Mouse (Mus musculus) liver, embryonic 16.5 days (tissue): ENCODE measurements around the gene Ryr2. TPM values are rescaled to one million over a fixed set of nuclear protein-coding genes. Genes with fewer than 3 reads are reported as not detected.

ENCODE experiments used
- ATAC-seq: fragments of 200-750 bp; cut with Nextera tagmentation; 2 replicates; pipeline ENCODE4 v1.8.0; 2017; ENCODE audit warnings: low read depth, mild to moderate bottlenecking, moderate number of reproducible peaks, moderate library complexity
- H3K27ac ChIP-seq: fragments of 300-500 bp; sonication (generic); 2 replicates; pipeline ENCODE4 v1.5.1; 2014; ENCODE audit warnings: mild to moderate bottlenecking, low read length
- H3K27me3 ChIP-seq: fragments of 300-500 bp; sonication (generic); 2 replicates; pipeline ENCODE4 v1.6.1; 2014; ENCODE audit warnings: low read depth, low read length, mixed read lengths; ENCODE audit not compliant: control insufficient read depth, insufficient read depth
- H3K36me3 ChIP-seq: fragments of 300-500 bp; sonication (generic); 2 replicates; pipeline ENCODE4 v1.6.1; 2014; ENCODE audit warnings: mild to moderate bottlenecking; ENCODE audit not compliant: control insufficient read depth, insufficient read depth
- H3K4me1 ChIP-seq: fragments of 300-500 bp; sonication (generic); 2 replicates; pipeline ENCODE4 v1.6.1; 2014; ENCODE audit warnings: low read depth, low read length, mixed read lengths; ENCODE audit not compliant: control insufficient read depth
- H3K4me2 ChIP-seq: fragments of 300-500 bp; sonication (generic); 2 replicates; pipeline ENCODE4 v1.6.1; 2014; ENCODE audit warnings: low read depth, low read length, mixed read lengths
- H3K4me3 ChIP-seq: fragments of 300-500 bp; sonication (generic); 2 replicates; pipeline ENCODE4 v1.5.1; 2014; ENCODE audit warnings: low read depth, mild to moderate bottlenecking, low read length
- H3K9ac ChIP-seq: fragments of 300-500 bp; sonication (generic); 2 replicates; pipeline ENCODE4 v1.6.1; 2014; ENCODE audit warnings: low read depth, low read length
- H3K9me3 ChIP-seq: fragments of 300-500 bp; sonication (generic); replicated peaks from 2 replicates; pipeline ENCODE4 v1.6.1; 2016; ENCODE audit warnings: low read length; ENCODE audit not compliant: control insufficient read depth
- WGBS: fragments of 180-500 bp; shearing (Covaris S2); extraction: QIAGEN DNeasy Blood & Tissue Kit; methylation state at CpG from one replicate; pipeline ENCODE4 v1.1.7; 2014; ENCODE audit not compliant: insufficient replicate concordance; 5-methylcytosine and 5-hydroxymethylcytosine counted together
- polyA plus RNA-seq: library from polyadenylated mRNA; unstranded; fragments of >200 nt; fragmentation: Nextera tagmentation; extraction: Ambion mirVana; gene quantifications from 2 replicates; pipeline ENCODE4 v1.2.1, GENCODE M21; 2015

The Ryr2 gene
- polyA plus RNA-seq, 1 experiment from 2014 or later, result 0.24 TPM

GRCm38 (mm10) chr13:11926720-11927500 lies 179.8 kb downstream of the Ryr2 start:
- no peaks in the 10 kb centered on the region for H3K36me3 ChIP-seq
- no peak overlapping the region for H3K9ac ChIP-seq
- H3K4me3 ChIP-seq, result no peak overlapping the region
- ATAC-seq, result no peak
- no peak overlapping the region for H3K27ac ChIP-seq
- no peaks in the 10 kb centered on the region; the same call in 1 of the 2 replicates for H3K4me1 ChIP-seq
- 72% methylated on average over 11 of the region's 11 CpGs for WGBS
- no peaks in the 10 kb centered on the region for H3K27me3 ChIP-seq
- no peaks in the 10 kb centered on the region for H3K9me3 ChIP-seq
- H3K4me2 ChIP-seq, result no peak overlapping the region

- Histone ChIP-seq H3K36me3 (no peaks in the 10 kb centered on the region), H3K27ac (no peak overlapping the region), H3K4me3 (no peak overlapping the region), H3K9me3 (no peaks in the 10 kb centered on the region), H3K27me3 (no peaks in the 10 kb centered on the region), H3K4me1 (no peaks in the 10 kb centered on the region; the same call in 1 of the 2 replicates), H3K9ac (no peak overlapping the region), H3K4me2 (no peak overlapping the region)
- 74% methylated on average over 2 of the region's 2 CpGs for WGBS
- no peak for ATAC-seq
Measured at GRCm38 (mm10) chr13:11926215-11926614, 180.5 kb downstream of the Ryr2 start.

GRCm38 (mm10) chr13:11924732-11925131 lies 182.0 kb downstream of the Ryr2 start:
- peak overlapping the region; percentile 84 for H3K27ac ChIP-seq

GRCm38 (mm10) chr13:11920495-11920894 lies 186.2 kb downstream of the Ryr2 start:
- no peak overlapping the region for H3K4me3 ChIP-seq
- no peak for ATAC-seq
- no peak overlapping the region for H3K4me2 ChIP-seq
- H3K36me3 ChIP-seq, result no peaks in the 10 kb centered on the region
- 62% methylated on average over 1 of the region's 1 CpGs for whole genome bisulfite sequencing
- no peak overlapping the region for H3K9ac ChIP-seq
- no peak overlapping the region for H3K27ac ChIP-seq
- H3K9me3 ChIP-seq, result no peaks in the 10 kb centered on the region
- no peaks in the 10 kb centered on the region; the same call in 1 of the 2 replicates for H3K4me1 ChIP-seq
- no peaks in the 10 kb centered on the region for H3K27me3 ChIP-seq

More at GRCm38 (mm10) chr13:11924732-11925131, 182.0 kb downstream of the Ryr2 start:
- 32% methylated on average over 3 of the region's 3 CpGs for WGBS
- Histone ChIP-seq H3K9me3 (no peaks in the 10 kb centered on the region), H3K9ac (peak overlapping the region; percentile 47; the same call in 1 of the 2 replicates), H3K4me2 (no peak overlapping the region), H3K27me3 (no peaks in the 10 kb centered on the region), H3K4me1 (no peaks in the 10 kb centered on the region; the same call in 1 of the 2 replicates), H3K36me3 (no peaks in the 10 kb centered on the region), H3K4me3 (peak overlapping the region; percentile 42)
- ATAC-seq, result peak; percentile 100

- Histone ChIP-seq H3K36me3 (no peaks in the 10 kb centered on the region), H3K4me3 (no peak overlapping the region), H3K27me3 (no peaks in the 10 kb centered on the region), H3K27ac (no peak overlapping the region), H3K9ac (no peak overlapping the region), H3K4me1 (no peaks in the 10 kb centered on the region), H3K9me3 (no peaks in the 10 kb centered on the region), H3K4me2 (no peak overlapping the region)
- no peak for ATAC-seq
- 70% methylated on average over 6 of the region's 6 CpGs for WGBS
Measured at GRCm38 (mm10) chr13:11919448-11919847, 187.3 kb downstream of the Ryr2 start.

GRCm38 (mm10) chr13:11915619-11916018 lies 191.1 kb downstream of the Ryr2 start:
- Histone ChIP-seq H3K9ac (no peak overlapping the region), H3K27me3 (no peaks in the 10 kb centered on the region), H3K4me3 (no peak overlapping the region), H3K27ac (no peak overlapping the region), H3K9me3 (no peaks in the 10 kb centered on the region), H3K4me2 (no peak overlapping the region), H3K36me3 (no peaks in the 10 kb centered on the region), H3K4me1 (no peaks in the 10 kb centered on the region)
- no peak for ATAC-seq
- 36% methylated on average over 2 of the region's 2 CpGs for WGBS

GRCm38 (mm10) chr13:11914682-11915081 lies 192.1 kb downstream of the Ryr2 start:
- Histone ChIP-seq H3K9me3 (no peaks in the 10 kb centered on the region), H3K9ac (no peak overlapping the region), H3K4me3 (no peak overlapping the region), H3K4me1 (no peaks in the 10 kb centered on the region), H3K36me3 (no peaks in the 10 kb centered on the region), H3K4me2 (no peak overlapping the region), H3K27me3 (no peaks in the 10 kb centered on the region), H3K27ac (no peak overlapping the region)
- 48% methylated on average over 3 of the region's 3 CpGs for whole genome bisulfite sequencing
- no peak for ATAC-seq

- H3K27ac ChIP-seq, result no peak overlapping the region
- no peak overlapping the region for H3K4me2 ChIP-seq
- ATAC-seq, result no peak
- H3K9ac ChIP-seq, result no peak overlapping the region
- H3K4me1 ChIP-seq, result no peaks in the 10 kb centered on the region
- WGBS, result 54% methylated on average over 2 of the region's 2 CpGs
- no peaks in the 10 kb centered on the region for H3K36me3 ChIP-seq
- no peaks in the 10 kb centered on the region for H3K27me3 ChIP-seq
- H3K4me3 ChIP-seq, result no peak overlapping the region
- H3K9me3 ChIP-seq, result no peaks in the 10 kb centered on the region
Measured at GRCm38 (mm10) chr13:11912208-11912607, 194.5 kb downstream of the Ryr2 start.

- no peak overlapping the region for H3K4me2 ChIP-seq
- 63% methylated on average over 4 of the region's 4 CpGs for WGBS
- no peak overlapping the region for H3K27ac ChIP-seq
- no peaks in the 10 kb centered on the region; the same call in 1 of the 2 replicates for H3K4me1 ChIP-seq
- no peak for ATAC-seq
- H3K9ac ChIP-seq, result no peak overlapping the region
- no peaks in the 10 kb centered on the region for H3K9me3 ChIP-seq
- no peaks in the 10 kb centered on the region for H3K27me3 ChIP-seq
- H3K36me3 ChIP-seq, result no peaks in the 10 kb centered on the region
- H3K4me3 ChIP-seq, result no peak overlapping the region
Measured at GRCm38 (mm10) chr13:11908123-11908522, 198.6 kb downstream of the Ryr2 start.
